Mouse (Mus musculus) lung, postnatal 0 days (tissue): ENCODE measurements around the gene Fhit. TPM values are rescaled to one million over a fixed set of nuclear protein-coding genes. Genes with fewer than 3 reads are reported as not detected.

Experiments used
- ATAC-seq: fragments of 200-750 bp; cut with Nextera tagmentation; 2 replicates; pipeline ENCODE4 v1.8.0; 2017; ENCODE audit warnings: moderate library complexity
- DNase-seq: peaks from one replicate; pipeline ENCODE4 v3.0.0-alpha.2; 2016; ENCODE audit warnings: low spot score
- H3K27ac ChIP-seq: fragments of 300-500 bp; sonication (generic); 2 replicates; pipeline ENCODE4 v1.5.1; 2014; ENCODE audit warnings: antibody characterized with exemption, mild to moderate bottlenecking, low read length, mixed read lengths
- H3K27me3 ChIP-seq: fragments of 300-500 bp; sonication (generic); replicated peaks from 2 replicates; pipeline ENCODE4 v1.6.1; 2014; ENCODE audit warnings: low read length, mixed read lengths; ENCODE audit not compliant: insufficient read depth
- H3K36me3 ChIP-seq: fragments of 300-500 bp; sonication (generic); 2 replicates; pipeline ENCODE4 v1.6.1; 2014; ENCODE audit warnings: low read length, mixed read lengths; ENCODE audit not compliant: insufficient read depth
- H3K4me1 ChIP-seq: fragments of 300-500 bp; sonication (generic); 2 replicates; pipeline ENCODE4 v1.6.1; 2014; ENCODE audit warnings: antibody characterized with exemption, low read depth, low read length, mixed read lengths; ENCODE audit not compliant: insufficient read depth
- H3K4me2 ChIP-seq: fragments of 300-500 bp; sonication (generic); replicated peaks from 2 replicates; pipeline ENCODE4 v1.6.1; 2014; ENCODE audit warnings: low read depth, mild to moderate bottlenecking, low read length, moderate library complexity, mixed read lengths
- H3K4me3 ChIP-seq: fragments of 300-500 bp; sonication (generic); 2 replicates; pipeline ENCODE4 v1.5.1; 2014; ENCODE audit warnings: low read depth, low read length
- H3K9ac ChIP-seq: fragments of 300-500 bp; sonication (generic); replicated peaks from 2 replicates; pipeline ENCODE4 v1.6.1; 2014; ENCODE audit warnings: low read depth, mild to moderate bottlenecking
- H3K9me3 ChIP-seq: fragments of 300-500 bp; sonication (generic); 2 replicates; pipeline ENCODE4 v1.6.1; 2016; ENCODE audit warnings: low read length, mixed read lengths
- CTCF ChIP-seq: IDR thresholded peaks from 2 replicates; pipeline ENCODE4 v1.5.1; 2016; ENCODE audit warnings: antibody characterized with exemption, mild to moderate bottlenecking
- EP300 ChIP-seq: IDR thresholded peaks from 2 replicates; pipeline ENCODE4 v1.6.1; 2016; ENCODE audit warnings: antibody characterized with exemption, mild to moderate bottlenecking, control low read depth
- WGBS: fragments of 180-500 bp; shearing (Covaris S2); extraction: QIAGEN DNeasy Blood & Tissue Kit; methylation state at CpG from one replicate; pipeline ENCODE4 v1.1.7; 2014; 5-methylcytosine and 5-hydroxymethylcytosine counted together
- polyA plus RNA-seq: library from polyadenylated mRNA; unstranded; fragments of >200 nt; fragmentation: Nextera tagmentation; extraction: Ambion mirVana; gene quantifications from 2 replicates; pipeline ENCODE4 v1.2.1, GENCODE M21; 2015

Fhit gene
- polyA plus RNA-seq, 1 experiment from 2014 or later: 5.6 TPM

DNA sequence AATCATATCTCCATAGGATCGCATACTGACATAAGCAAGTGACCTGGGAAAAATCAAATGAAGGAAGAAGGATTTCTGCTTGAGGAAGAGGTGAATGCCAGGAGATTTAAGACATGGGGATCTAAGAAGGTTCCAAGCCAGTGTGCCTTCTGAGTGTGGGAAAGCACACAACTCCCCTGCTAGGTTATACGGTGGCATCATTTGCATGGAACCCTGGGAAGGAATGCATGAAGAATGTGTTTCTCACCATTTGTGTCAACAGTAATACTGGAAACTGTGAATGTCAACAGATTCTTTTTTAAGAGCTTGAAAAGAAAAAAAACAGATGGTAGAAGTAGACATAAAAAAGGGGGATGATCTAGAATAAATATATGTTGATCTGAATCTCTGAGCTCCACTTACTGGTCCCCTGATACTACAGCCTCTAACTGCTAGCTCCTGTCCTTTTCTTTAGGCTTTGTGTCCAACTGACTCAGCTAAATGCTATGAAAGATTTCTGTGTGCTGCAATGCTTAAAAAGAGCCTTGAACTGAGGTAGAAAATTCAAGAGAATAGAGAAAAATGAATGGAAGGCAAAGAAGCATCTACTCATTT is 1473.1 kb downstream of the Fhit start:
- ATAC-seq: no peak
- H3K27ac ChIP-seq: no peak overlapping the region
- no peak overlapping the region for H3K4me2 ChIP-seq
- no peaks in the 10 kb centered on the region for H3K27me3 ChIP-seq
- no peak for TF ChIP-seq CTCF
- no peak for TF ChIP-seq EP300
- H3K36me3 ChIP-seq: no peaks in the 10 kb centered on the region
- H3K4me1 ChIP-seq: no peaks in the 10 kb centered on the region
- H3K9me3 ChIP-seq: no peaks in the 10 kb centered on the region
- WGBS: 68% methylated on average over 2 of the region's 2 CpGs
- H3K4me3 ChIP-seq: no peak overlapping the region
- DNase-seq: no peak
- no peak overlapping the region for H3K9ac ChIP-seq

DNA sequence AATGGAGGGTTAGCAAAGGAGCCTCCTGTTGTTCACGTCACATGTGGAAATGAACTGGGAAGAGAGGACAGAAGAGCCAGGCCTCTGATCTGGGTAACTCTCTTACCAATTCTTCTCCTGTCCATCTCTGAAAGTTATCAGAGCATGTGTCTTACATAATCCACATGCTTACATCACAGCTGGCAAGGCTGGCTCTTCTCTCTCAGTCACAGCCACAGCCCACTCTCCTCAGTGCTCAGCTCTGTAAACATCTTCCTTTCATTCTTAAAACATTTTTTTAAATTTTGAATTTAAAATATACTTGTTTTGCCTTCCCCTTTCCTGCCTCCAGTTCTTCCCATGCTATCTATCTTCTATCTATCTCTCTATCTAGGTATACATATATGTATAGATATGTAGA is 1477.5 kb downstream of the Fhit start:
- H3K4me3 ChIP-seq: no peak overlapping the region
- no peaks in the 10 kb centered on the region for H3K9me3 ChIP-seq
- no peak overlapping the region for H3K4me2 ChIP-seq
- ATAC-seq (no peak), DNase-seq (no peak)
- no peak overlapping the region for H3K9ac ChIP-seq
- 48% methylated on average over 1 of the region's 1 CpGs for WGBS
- no peaks in the 10 kb centered on the region for H3K27me3 ChIP-seq
- no peaks in the 10 kb centered on the region for H3K36me3 ChIP-seq
- H3K4me1 ChIP-seq: no peaks in the 10 kb centered on the region
- TF ChIP-seq EP300 (no peak), CTCF (no peak)
- H3K27ac ChIP-seq: no peak overlapping the region

DNA sequence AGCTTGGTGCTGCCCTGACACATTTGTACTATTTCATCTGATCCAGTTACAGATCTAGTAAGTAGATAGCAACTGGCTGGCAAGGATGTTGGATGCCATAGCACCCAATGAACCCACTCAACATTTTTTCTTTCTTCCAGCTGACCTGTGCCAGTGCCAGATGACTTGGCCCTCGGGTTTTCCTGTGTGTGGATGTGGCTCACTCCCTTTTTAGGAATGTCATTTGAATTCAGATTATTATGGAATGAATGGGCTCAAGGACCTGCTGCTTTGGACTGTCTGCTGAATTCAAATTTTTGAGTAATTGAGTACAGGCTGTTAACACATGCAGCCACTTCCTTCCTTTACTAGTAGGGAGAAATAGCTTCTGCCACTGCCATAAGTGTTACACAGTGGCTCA is 1489.1 kb downstream of the Fhit start:
- H3K4me3 ChIP-seq: no peak overlapping the region
- TF ChIP-seq EP300 (peak; percentile 74), CTCF (no peak)

DNA sequence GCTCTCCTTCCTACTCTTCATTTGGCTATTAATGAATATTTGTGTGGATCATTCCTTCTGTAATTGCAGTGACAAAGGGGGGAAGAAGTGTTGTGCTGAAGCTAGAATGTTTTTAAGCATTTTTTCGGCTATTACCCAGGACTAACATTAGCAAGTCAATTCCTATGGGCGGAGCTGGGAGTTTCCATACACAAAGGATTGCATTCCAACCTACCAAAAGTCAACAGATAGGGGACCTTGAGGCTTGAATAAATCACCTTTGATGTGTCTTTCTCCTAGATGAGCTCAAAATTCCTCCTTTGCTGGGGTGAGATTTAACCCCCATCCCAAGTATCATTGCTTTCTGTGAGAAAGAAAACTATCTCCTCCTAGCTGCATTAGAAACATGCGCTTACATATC is 1490.1 kb downstream of the Fhit start:
- ATAC-seq (no peak), DNase-seq (no peak)
- H3K36me3 ChIP-seq: no peaks in the 10 kb centered on the region
- H3K9ac ChIP-seq: no peak overlapping the region
- H3K27ac ChIP-seq: no peak overlapping the region
- H3K9me3 ChIP-seq: no peaks in the 10 kb centered on the region
- H3K27me3 ChIP-seq: no peaks in the 10 kb centered on the region
- no peak overlapping the region for H3K4me2 ChIP-seq
- 70% methylated on average over 3 of the region's 3 CpGs for WGBS
- TF ChIP-seq CTCF (no peak), EP300 (no peak)
- no peak overlapping the region for H3K4me3 ChIP-seq
- no peaks in the 10 kb centered on the region for H3K4me1 ChIP-seq

More for the DNA sequence above, 1489.1 kb downstream of the Fhit start:
- H3K27ac ChIP-seq: no peak overlapping the region
- H3K27me3 ChIP-seq: no peaks in the 10 kb centered on the region
- WGBS: 48% methylated on average over 1 of the region's 1 CpGs
- no peak overlapping the region for H3K4me2 ChIP-seq
- H3K4me1 ChIP-seq: no peaks in the 10 kb centered on the region
- H3K36me3 ChIP-seq: no peaks in the 10 kb centered on the region
- DNase-seq (peak; percentile 40), ATAC-seq (peak; percentile 80)
- H3K9ac ChIP-seq: no peak overlapping the region
- no peaks in the 10 kb centered on the region for H3K9me3 ChIP-seq

DNA sequence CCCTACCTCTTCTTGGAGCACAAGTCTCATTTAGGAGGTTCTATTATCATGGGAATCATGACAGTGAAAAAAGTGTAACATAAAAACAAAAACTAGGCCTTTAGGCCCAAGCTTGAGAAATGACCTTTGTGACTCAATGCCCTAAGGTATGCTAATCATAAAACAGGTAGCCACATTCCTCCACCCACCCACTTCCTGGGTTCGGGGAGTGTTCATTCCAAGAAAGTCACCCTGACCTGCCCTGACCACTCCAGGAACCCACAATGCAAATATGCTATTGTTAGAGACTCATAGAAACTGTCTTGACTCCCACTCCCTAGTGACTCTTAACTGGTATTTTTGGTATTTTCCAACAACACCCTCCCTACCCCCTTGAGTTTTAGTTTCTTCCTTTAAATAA is 1492.1 kb downstream of the Fhit start:
- H3K9ac ChIP-seq: no peak overlapping the region
- H3K27ac ChIP-seq: no peak overlapping the region
- no peaks in the 10 kb centered on the region for H3K4me1 ChIP-seq
- H3K36me3 ChIP-seq: no peaks in the 10 kb centered on the region
- WGBS: 60% methylated on average over 1 of the region's 1 CpGs
- H3K27me3 ChIP-seq: no peaks in the 10 kb centered on the region
- ATAC-seq (no peak), DNase-seq (no peak)
- H3K4me3 ChIP-seq: no peak overlapping the region
- no peak overlapping the region for H3K4me2 ChIP-seq
- H3K9me3 ChIP-seq: no peaks in the 10 kb centered on the region
- TF ChIP-seq CTCF (no peak), EP300 (no peak)

DNA sequence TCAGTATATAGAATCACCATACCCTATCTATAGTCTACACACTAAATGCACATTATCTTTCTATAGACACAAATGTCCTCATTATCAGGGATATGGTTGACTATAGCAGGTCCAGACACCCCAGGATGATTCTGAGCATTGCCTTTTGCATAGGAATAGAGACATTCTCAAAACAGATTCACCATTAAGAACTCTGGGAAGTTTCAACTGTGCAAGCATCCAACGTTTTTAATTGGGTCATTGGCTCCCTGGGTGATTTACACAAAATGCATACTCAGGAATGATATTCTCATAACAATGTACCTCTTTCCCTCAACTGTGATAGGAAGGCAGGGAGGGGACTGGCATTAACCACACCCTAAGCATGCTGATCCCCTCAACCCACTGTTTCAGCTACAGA is 1503.4 kb downstream of the Fhit start:
- no peak for TF ChIP-seq EP300
- TF ChIP-seq CTCF: no peak
- H3K27me3 ChIP-seq: no peaks in the 10 kb centered on the region
- H3K4me2 ChIP-seq: no peak overlapping the region
- no peaks in the 10 kb centered on the region for H3K4me1 ChIP-seq
- DNase-seq (no peak), ATAC-seq (no peak)
- no peak overlapping the region for H3K27ac ChIP-seq
- no peak overlapping the region for H3K4me3 ChIP-seq
- H3K36me3 ChIP-seq: no peaks in the 10 kb centered on the region
- 44% methylated on average over 1 of the region's 1 CpGs for WGBS
- no peak overlapping the region for H3K9ac ChIP-seq
- H3K9me3 ChIP-seq: no peaks in the 10 kb centered on the region

DNA sequence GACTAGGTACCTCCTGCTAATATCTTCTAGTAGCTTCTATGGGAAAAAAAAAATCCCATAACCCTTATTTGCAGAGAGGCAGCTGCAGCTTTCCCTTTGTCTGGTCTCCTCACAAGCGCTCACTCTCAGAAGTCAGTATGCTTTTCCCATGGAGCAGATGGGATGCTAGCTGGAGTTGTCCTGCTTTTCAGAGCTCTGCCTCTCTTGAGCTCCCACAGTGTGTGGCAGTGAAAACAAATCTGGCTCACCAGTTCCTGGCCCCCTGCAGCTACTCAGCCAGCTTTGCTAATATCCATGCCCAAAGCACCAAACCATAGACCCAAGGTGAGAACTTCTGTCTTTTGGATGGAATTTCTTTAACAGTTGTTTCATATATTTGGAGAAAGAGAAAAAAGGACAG is 1510.4 kb downstream of the Fhit start:
- 91% methylated on average over 1 of the region's 1 CpGs for WGBS
- no peak for ATAC-seq
- H3K4me1 ChIP-seq: no peaks in the 10 kb centered on the region

More for the DNA sequence above, 1510.4 kb downstream of the Fhit start:
- Histone ChIP-seq H3K27me3 (no peaks in the 10 kb centered on the region), H3K4me2 (no peak overlapping the region), H3K27ac (no peak overlapping the region), H3K9ac (no peak overlapping the region), H3K4me3 (no peak overlapping the region), H3K9me3 (no peaks in the 10 kb centered on the region), H3K36me3 (no peaks in the 10 kb centered on the region)
- DNase-seq: no peak
- no peak for TF ChIP-seq EP300
- no peak for TF ChIP-seq CTCF
